Mouse (Mus musculus): Measurements from ENCODE around the gene Jazf1. TPM values are rescaled to one million over a fixed set of nuclear protein-coding genes. Genes with fewer than 3 reads are reported as not detected.

Jazf1 gene
- polyA plus RNA-seq, 1 experiment = 0.43 TPM

- no peak overlapping the region for H3K4me3 ChIP-seq (ENCODE audit: extremely low read depth, insufficient read depth, insufficient read length)
- no peak overlapping the region for H3K27ac ChIP-seq (ENCODE audit: insufficient read depth, low read length)
- no peak for TF ChIP-seq POLR2A (IDR thresholded peaks at IDR 0.05; ENCODE audit: low read depth, low read length)
- TF ChIP-seq CTCF (IDR thresholded peaks at IDR 0.05; ENCODE audit: extremely low read depth, insufficient read depth, insufficient read length, insufficient replicate concordance) = no peak
- H3K4me1 ChIP-seq (ENCODE audit: control insufficient read depth, insufficient read depth, insufficient read length) = no peaks in the 10 kb centered on the region
- H3K27me3 ChIP-seq (ENCODE audit: control insufficient read depth, insufficient read depth, low read length) = no peaks in the 10 kb centered on the region
- H3K36me3 ChIP-seq (ENCODE audit: control insufficient read depth, insufficient read depth, low read length) = no peaks in the 10 kb centered on the region
- 89% methylated on average over 9 of the region's 9 CpGs for WGBS
- DNase-seq (ENCODE audit: low read depth in 1 of 2, low spot score in 2 of 2) = no peak
These were observed 53.7 kb downstream of the Jazf1 start for GRCm38 (mm10) chr6:53014460-53015455.

DNA sequence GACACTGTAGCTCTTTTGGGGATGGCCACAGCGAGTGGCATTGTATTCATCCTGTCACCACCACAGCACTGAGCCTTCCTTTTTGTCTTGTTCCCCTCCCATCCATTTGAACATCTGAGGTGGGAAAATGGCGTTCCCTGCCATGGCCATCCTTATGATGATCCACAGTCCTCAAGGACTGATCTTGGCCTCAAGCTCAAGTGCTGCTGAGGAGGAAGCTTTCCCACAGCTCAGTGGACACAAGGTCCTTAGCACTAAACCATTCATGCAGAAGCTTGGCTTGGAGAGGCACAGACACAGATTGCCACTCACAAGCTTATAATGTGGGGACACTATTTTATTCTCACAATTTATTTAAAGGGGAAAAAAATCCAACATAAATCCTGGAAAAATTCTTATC lies 58.1 kb downstream of the Jazf1 start:
- Histone ChIP-seq H3K36me3 (ENCODE audit: control insufficient read depth, insufficient read depth, low read length) (no peaks in the 10 kb centered on the region), H3K27me3 (ENCODE audit: control insufficient read depth, insufficient read depth, low read length) (no peaks in the 10 kb centered on the region), H3K4me3 (ENCODE audit: extremely low read depth, insufficient read depth, insufficient read length) (no peak overlapping the region), H3K27ac (ENCODE audit: insufficient read depth, low read length) (no peak overlapping the region), H3K4me1 (ENCODE audit: control insufficient read depth, insufficient read depth, insufficient read length) (no peaks in the 10 kb centered on the region)
- no peak for DNase-seq (ENCODE audit: low read depth in 1 of 2, low spot score in 2 of 2)
- TF ChIP-seq CTCF (IDR thresholded peaks at IDR 0.05; ENCODE audit: extremely low read depth, insufficient read depth, insufficient read length, insufficient replicate concordance) = no peak
- TF ChIP-seq POLR2A (IDR thresholded peaks at IDR 0.05; ENCODE audit: low read depth, low read length) = no peak
- WGBS = 91% methylated on average over 2 of the region's 2 CpGs

DNA sequence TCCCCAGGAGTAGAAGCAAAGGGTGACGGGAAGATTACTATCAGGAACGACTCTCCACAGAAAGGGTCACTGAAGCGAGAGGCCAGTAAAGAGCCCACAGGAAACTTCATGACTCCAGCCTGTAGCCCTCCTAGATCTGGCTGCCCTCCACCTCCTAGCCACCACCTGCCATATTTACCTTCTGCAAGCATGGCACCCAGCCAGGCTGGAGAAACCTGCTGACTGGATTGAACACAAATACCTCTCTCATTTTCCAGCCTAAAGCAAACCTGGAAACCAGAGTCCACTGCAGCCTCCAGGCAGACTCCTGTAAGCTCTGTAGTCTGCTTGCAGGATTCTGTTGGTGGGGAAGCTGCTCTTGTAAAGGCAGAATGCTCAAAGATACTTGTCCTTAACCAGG lies 62.4 kb downstream of the Jazf1 start:
- WGBS = 88% methylated on average over 3 of the region's 3 CpGs
- no peaks in the 10 kb centered on the region for H3K4me1 ChIP-seq (ENCODE audit: control insufficient read depth, insufficient read depth, insufficient read length)
- no peak for DNase-seq (ENCODE audit: low read depth in 1 of 2, low spot score in 2 of 2)
- H3K27ac ChIP-seq (ENCODE audit: insufficient read depth, low read length) = no peak overlapping the region
- no peaks in the 10 kb centered on the region for H3K27me3 ChIP-seq (ENCODE audit: control insufficient read depth, insufficient read depth, low read length)
- no peaks in the 10 kb centered on the region for H3K36me3 ChIP-seq (ENCODE audit: control insufficient read depth, insufficient read depth, low read length)
- no peak overlapping the region for H3K4me3 ChIP-seq (ENCODE audit: extremely low read depth, insufficient read depth, insufficient read length)
- no peak for TF ChIP-seq POLR2A (IDR thresholded peaks at IDR 0.05; ENCODE audit: low read depth, low read length)

DNA sequence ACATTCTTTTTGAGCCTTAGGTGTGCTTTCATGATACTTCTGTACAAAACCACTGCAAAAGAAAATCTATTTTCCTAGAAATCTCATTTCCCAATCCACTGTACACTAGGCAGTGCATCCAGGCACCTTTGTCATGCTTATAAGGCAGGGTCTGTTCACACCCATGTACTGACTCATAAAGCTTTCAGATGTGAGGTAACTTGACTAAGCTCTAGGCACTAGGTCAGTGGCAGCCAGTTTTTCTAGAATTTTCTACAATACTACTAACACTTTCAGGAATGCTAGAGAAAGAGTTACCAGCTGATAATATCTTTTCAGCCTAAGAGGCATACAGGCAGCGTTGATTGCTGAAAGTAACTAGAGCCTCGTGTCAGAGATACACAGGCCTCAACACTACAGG lies 62.9 kb downstream of the Jazf1 start:
- no peaks in the 10 kb centered on the region for H3K36me3 ChIP-seq (ENCODE audit: control insufficient read depth, insufficient read depth, low read length)
- WGBS = 79% methylated on average over 2 of the region's 2 CpGs

DNA sequence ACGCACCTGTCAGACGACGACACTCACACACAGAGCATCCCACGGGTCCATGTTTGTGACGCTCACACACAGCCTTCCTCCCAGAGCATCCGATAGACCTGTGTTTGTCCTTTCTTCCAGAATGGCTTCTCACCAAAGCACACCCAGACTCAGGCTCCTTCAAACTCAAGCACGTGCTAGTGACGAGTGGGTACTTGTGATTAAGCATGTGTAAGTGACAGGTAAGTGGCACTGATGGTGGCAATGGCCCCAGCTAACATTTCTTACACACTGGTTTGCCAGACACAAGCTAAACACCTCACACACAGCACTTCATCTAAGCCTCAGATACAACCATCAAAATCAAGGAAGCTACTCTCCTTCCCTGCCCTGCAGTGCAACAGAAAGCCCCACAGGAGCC lies 77.6 kb downstream of the Jazf1 start:
- TF ChIP-seq POLR2A (IDR thresholded peaks at IDR 0.05; ENCODE audit: low read depth, low read length) (no peak), CTCF (IDR thresholded peaks at IDR 0.05; ENCODE audit: extremely low read depth, insufficient read depth, insufficient read length, insufficient replicate concordance) (no peak)
- Histone ChIP-seq H3K4me1 (ENCODE audit: control insufficient read depth, insufficient read depth, insufficient read length) (no peaks in the 10 kb centered on the region), H3K36me3 (ENCODE audit: control insufficient read depth, insufficient read depth, low read length) (no peaks in the 10 kb centered on the region), H3K4me3 (ENCODE audit: extremely low read depth, insufficient read depth, insufficient read length) (no peak overlapping the region), H3K27ac (ENCODE audit: insufficient read depth, low read length) (no peak overlapping the region), H3K27me3 (ENCODE audit: control insufficient read depth, insufficient read depth, low read length) (no peaks in the 10 kb centered on the region)
- WGBS = 94% methylated on average over 8 of the region's 8 CpGs
- DNase-seq (ENCODE audit: low read depth in 1 of 2, low spot score in 2 of 2) = no peak

More for the DNA sequence above, 62.9 kb downstream of the Jazf1 start:
- H3K27me3 ChIP-seq (ENCODE audit: control insufficient read depth, insufficient read depth, low read length) = no peaks in the 10 kb centered on the region
- DNase-seq (ENCODE audit: low read depth in 1 of 2, low spot score in 2 of 2) = no peak
- no peak overlapping the region for H3K4me3 ChIP-seq (ENCODE audit: extremely low read depth, insufficient read depth, insufficient read length)
- H3K27ac ChIP-seq (ENCODE audit: insufficient read depth, low read length) = no peak overlapping the region
- no peak for TF ChIP-seq POLR2A (IDR thresholded peaks at IDR 0.05; ENCODE audit: low read depth, low read length)
- TF ChIP-seq CTCF (IDR thresholded peaks at IDR 0.05; ENCODE audit: extremely low read depth, insufficient read depth, insufficient read length, insufficient replicate concordance) = no peak
- H3K4me1 ChIP-seq (ENCODE audit: control insufficient read depth, insufficient read depth, insufficient read length) = no peaks in the 10 kb centered on the region

DNA sequence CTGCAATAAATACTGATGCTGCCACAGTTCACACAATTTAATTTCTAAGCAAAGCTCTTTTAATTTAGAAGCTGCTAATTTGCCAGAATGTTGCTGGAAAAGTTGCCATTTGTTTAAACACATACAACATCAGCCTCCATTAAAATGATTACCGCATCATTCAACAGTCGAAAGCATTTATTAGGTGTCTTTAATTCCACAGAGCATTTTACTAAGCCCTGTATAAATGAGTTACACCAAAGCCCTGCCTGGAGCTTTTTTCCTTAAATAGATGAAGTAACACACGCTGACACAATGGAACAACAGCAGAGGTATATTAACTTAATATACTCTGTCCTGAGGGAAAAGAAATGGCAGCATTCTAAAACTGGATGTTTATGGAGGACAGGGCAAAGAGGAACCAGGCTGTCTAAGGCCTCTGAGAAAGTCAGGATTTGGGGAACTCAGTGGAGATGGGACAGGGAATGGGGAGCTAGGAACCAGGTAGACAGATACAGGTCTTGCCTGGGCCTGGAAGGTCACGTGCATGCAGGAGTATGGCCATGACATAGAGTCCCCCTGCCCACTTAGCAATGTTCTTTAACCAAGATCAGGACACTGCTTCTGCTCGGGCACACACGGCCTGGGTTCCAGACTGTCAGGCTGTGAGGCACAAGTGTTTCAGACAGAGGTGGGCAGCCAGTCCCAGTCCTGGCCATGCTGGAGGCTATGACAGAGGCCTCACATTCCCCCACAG lies 80.4 kb downstream of the Jazf1 start:
- TF ChIP-seq CTCF (IDR thresholded peaks at IDR 0.05; ENCODE audit: extremely low read depth, insufficient read depth, insufficient read length, insufficient replicate concordance) (no peak), POLR2A (IDR thresholded peaks at IDR 0.05; ENCODE audit: low read depth, low read length) (no peak)
- no peak overlapping the region for H3K27ac ChIP-seq (ENCODE audit: insufficient read depth, low read length)
- no peak for DNase-seq (ENCODE audit: low read depth in 1 of 2, low spot score in 2 of 2)
- 86% methylated on average over 6 of the region's 6 CpGs for WGBS
- H3K36me3 ChIP-seq (ENCODE audit: control insufficient read depth, insufficient read depth, low read length) = no peaks in the 10 kb centered on the region
- H3K27me3 ChIP-seq (ENCODE audit: control insufficient read depth, insufficient read depth, low read length) = no peaks in the 10 kb centered on the region
- no peak overlapping the region for H3K4me3 ChIP-seq (ENCODE audit: extremely low read depth, insufficient read depth, insufficient read length)
- H3K4me1 ChIP-seq (ENCODE audit: control insufficient read depth, insufficient read depth, insufficient read length) = no peaks in the 10 kb centered on the region

Measured in spleen, adult 2 months (tissue).